Mouse (Mus musculus) testis, adult 2 months (tissue): Measurements from ENCODE around the gene Lsm14b. TPM values are rescaled to one million over a fixed set of nuclear protein-coding genes. Genes with fewer than 3 reads are reported as not detected.

ENCODE experiments used
- H3K27ac ChIP-seq: fragments of 200-500 bp; 2 replicates; pipeline ENCODE4 v1.5.1; 2012; ENCODE audit warnings: low read depth, low read length; ENCODE audit not compliant: control insufficient read depth, insufficient read depth
- H3K27me3 ChIP-seq: fragments of 200-500 bp; 2 replicates; pipeline ENCODE4 v1.6.1; 2012; ENCODE audit warnings: mild to moderate bottlenecking, low read length, moderate library complexity; ENCODE audit not compliant: control insufficient read depth, insufficient read depth
- H3K36me3 ChIP-seq: fragments of 200-500 bp; 2 replicates; pipeline ENCODE4 v1.6.1; 2012; ENCODE audit warnings: mild to moderate bottlenecking, low read length; ENCODE audit not compliant: control insufficient read depth, insufficient read depth
- H3K4me1 ChIP-seq: fragments of 200-500 bp; 2 replicates; pipeline ENCODE4 v1.6.1; 2012; ENCODE audit warnings: low read length; ENCODE audit not compliant: control insufficient read depth, insufficient read depth
- H3K4me3 ChIP-seq: fragments of 200-500 bp; 2 replicates; pipeline ENCODE4 v1.5.1; 2012; ENCODE audit warnings: low read depth, mild to moderate bottlenecking, low read length, moderate library complexity, mixed read lengths; ENCODE audit not compliant: control insufficient read depth
- CTCF ChIP-seq: fragments of 200-500 bp; IDR thresholded peaks from 2 replicates; pipeline ENCODE4 v1.5.1; 2012; ENCODE audit warnings: low read depth, mild to moderate bottlenecking, inconsistent platforms, low read length, moderate library complexity; ENCODE audit not compliant: control insufficient read depth, insufficient read depth, insufficient replicate concordance
- POLR2A ChIP-seq: fragments of 200-500 bp; IDR thresholded peaks from 2 replicates; pipeline ENCODE4 v1.6.1; 2012; ENCODE audit warnings: low read depth, mild to moderate bottlenecking, inconsistent platforms, low read length, moderate library complexity; ENCODE audit not compliant: control insufficient read depth
- polyA plus RNA-seq: library from polyadenylated mRNA; depleted of rRNA; stranded (reverse); fragments of >200 nt; gene quantifications from 2 replicates; pipeline ENCODE4 v1.2.3, GENCODE M21; 2012

The Lsm14b gene
- polyA plus RNA-seq, 1 experiment: 33.7 TPM

DNA sequence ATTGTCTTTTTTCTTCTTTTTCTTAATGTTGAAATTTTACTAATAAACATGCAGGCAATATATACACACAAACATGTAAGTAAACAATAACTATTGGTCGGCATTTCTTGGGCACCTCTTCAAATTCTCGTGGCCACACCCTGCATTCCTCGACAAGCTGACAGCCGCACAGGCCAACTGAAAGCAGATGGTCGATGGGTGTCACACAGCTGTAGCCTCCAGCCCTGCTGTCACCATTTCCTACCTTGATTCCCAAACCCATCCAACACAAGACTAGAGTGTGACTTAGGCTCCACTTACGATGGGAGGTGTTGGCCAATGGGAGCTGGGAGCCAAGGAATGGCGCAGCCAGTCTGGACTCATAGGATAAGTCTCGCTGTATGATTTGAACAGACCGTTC lies 23.2 kb upstream of the Lsm14b start:
- H3K27me3 ChIP-seq: no peaks in the 10 kb centered on the region
- no peak overlapping the region for H3K4me3 ChIP-seq
- H3K4me1 ChIP-seq: no peaks in the 10 kb centered on the region
- TF ChIP-seq POLR2A: no peak
- no peak for TF ChIP-seq CTCF
- no peak overlapping the region for H3K27ac ChIP-seq
- H3K36me3 ChIP-seq: no peaks in the 10 kb centered on the region

DNA sequence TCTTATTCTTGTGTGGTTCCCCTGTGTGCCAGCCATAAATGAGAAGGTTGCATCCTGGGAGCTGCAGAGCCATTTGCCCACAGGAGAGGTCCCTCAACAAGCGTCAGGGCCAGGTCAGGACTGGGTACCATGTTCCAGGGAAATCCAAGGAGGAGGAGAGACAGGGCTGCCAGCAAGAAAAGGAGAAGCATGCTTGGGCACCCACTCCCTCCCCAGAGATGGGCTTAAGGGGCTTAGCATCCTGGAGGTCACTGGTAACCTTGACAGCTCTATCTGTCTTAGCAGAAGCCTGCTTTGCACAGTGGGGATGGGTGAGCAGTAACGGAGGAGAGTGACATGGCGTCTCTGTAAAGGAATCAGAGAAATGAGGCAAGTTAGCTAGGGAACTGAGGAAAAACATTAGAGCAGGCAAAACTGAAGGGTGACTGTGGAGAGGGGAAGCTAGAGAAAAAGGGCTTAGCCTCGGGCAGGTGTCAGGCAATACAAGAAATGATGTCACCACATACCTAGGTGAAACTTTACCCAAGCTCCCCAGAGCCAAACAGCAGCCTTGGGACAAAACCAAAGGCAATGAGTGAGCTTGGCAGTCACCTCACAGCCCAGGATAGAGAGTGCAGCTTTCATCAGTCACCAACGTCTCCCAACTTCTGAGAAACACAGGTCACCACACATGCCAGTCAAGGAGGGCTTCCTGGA lies 19.0 kb upstream of the Lsm14b start:
- Histone ChIP-seq H3K36me3 (no peaks in the 10 kb centered on the region), H3K4me3 (no peak overlapping the region), H3K27ac (no peak overlapping the region), H3K4me1 (no peaks in the 10 kb centered on the region; the same call in 1 of the 2 replicates), H3K27me3 (no peaks in the 10 kb centered on the region)
- TF ChIP-seq POLR2A: no peak
- no peak for TF ChIP-seq CTCF

DNA sequence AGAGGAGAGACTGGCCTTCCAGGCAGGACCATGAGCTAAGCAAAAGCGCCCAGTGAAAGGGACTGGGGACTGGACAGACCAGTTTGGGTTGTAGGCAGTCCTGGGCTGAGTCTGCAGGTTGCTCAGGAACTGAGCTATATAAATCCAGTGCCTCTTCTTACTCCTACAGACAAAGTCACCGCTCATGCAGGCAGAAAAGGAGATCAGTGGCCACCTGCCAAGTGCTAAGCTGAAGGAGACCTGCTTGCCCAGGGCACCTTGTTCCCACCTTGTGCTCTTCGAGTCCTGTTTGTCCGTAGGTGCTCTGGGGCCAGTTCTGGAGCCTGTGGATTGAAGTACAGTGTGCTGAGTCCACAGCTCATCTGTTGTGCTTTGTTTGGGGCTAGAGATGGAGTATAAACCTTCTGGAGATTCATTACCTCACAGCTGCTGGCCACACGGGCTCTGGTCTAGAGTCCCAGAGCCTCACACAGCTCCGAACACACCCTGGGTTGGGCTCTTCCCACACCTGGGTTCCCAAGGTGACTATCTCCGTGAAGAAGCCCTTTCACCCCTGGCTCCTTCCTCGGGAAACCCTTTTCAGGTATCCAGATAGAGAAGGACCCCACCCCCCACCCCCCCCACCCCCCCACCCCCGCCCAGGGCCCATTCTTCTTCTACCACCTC lies 18.3 kb upstream of the Lsm14b start:
- Histone ChIP-seq H3K36me3 (no peaks in the 10 kb centered on the region), H3K4me3 (no peak overlapping the region), H3K4me1 (no peaks in the 10 kb centered on the region; the same call in 1 of the 2 replicates), H3K27me3 (no peaks in the 10 kb centered on the region), H3K27ac (no peak overlapping the region)
- no peak for TF ChIP-seq POLR2A
- no peak for TF ChIP-seq CTCF

DNA sequence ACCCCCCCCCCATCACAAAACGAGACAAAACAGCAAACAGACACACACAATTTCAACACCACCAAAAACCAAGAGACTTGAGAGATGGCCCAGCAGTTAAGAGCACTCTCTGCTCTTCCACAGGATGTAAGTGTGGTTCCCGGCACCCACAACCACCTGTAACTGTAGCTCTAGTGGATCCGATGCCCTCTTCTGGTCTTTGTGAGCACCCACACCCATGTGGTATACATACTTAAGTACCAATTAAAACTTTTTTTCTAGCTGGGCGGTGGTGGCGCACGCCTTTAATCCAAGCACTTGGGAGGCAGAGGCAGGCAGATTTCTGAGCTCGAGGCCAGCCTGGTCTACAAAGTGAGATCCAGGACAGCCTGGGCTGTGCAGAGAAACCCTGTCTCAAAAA lies 14.1 kb upstream of the Lsm14b start:
- no peak for TF ChIP-seq POLR2A
- no peak for TF ChIP-seq CTCF
- no peak overlapping the region for H3K27ac ChIP-seq
- no peaks in the 10 kb centered on the region for H3K27me3 ChIP-seq
- H3K36me3 ChIP-seq: no peaks in the 10 kb centered on the region
- H3K4me1 ChIP-seq: peaks cover 4% of the 10 kb centered on the region; the same call in 1 of the 2 replicates
- H3K4me3 ChIP-seq: no peak overlapping the region

DNA sequence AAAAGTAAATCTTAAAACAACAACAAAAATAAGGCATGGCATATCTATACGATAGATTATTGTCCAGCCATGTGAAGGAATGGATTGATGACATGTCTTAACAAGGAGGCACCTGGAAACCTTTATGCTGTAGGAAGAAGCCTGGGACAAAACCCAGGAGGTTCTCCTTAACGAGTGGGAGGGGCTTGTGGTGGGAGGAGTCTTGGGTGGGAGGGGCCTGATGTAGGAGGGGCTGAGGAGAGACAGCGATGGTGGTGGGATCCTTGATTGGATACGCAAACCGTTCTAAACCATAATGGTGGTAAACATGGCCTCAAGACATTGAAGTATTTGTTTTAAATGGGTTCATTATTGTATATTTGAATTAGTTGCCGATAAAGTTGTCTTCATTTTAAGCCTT lies 13.4 kb upstream of the Lsm14b start:
- Histone ChIP-seq H3K27ac (no peak overlapping the region), H3K27me3 (no peaks in the 10 kb centered on the region), H3K4me3 (peak overlapping the region; percentile 38; the same call in 1 of the 2 replicates), H3K4me1 (peaks cover 4% of the 10 kb centered on the region; the same call in 1 of the 2 replicates), H3K36me3 (no peaks in the 10 kb centered on the region)
- TF ChIP-seq POLR2A (no peak), CTCF (no peak)

DNA sequence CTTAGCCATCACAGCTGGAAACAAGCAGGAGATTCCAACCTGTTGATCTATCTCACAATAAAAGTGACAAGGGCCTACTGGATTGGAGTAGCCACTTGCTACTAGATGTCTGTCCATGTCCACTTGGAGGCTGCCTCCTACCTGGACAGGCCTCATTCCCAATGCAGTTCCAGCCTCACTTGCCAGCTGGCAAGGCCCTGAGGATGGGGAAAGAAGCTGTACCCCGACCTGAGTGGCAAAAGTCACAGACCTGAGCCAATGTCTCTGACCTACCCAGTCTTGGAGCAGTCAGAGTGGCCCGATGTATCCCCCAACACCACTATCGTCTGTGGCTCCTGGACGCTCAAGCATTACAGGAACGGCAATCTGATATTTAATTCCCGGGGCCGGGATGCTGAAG lies 11.1 kb upstream of the Lsm14b start:
- Histone ChIP-seq H3K27me3 (no peaks in the 10 kb centered on the region), H3K4me3 (no peak overlapping the region), H3K27ac (no peak overlapping the region), H3K4me1 (peaks cover 4% of the 10 kb centered on the region; the same call in 1 of the 2 replicates), H3K36me3 (no peaks in the 10 kb centered on the region)
- TF ChIP-seq POLR2A (no peak), CTCF (no peak)

DNA sequence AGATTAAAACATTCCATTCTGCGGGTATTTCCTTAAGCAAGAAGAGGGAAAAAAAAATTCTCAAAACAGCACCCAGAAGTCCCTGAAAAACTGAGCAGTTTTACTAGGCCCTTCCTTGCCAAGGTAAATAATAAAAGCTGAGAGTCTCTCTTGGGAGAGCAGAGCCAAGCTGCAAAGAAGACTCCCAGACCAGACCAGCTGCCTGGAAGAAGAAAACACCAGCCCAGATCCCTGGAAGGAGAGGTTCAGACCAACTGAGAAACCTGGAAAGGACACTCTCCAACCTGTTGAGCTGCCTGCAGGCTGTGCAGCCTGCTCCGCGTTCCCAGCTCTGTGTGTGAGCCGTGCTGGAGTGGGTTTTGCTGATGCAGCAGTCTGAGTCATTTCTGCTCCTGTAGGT lies 7.2 kb upstream of the Lsm14b start:
- no peaks in the 10 kb centered on the region for H3K27me3 ChIP-seq
- H3K36me3 ChIP-seq: no peaks in the 10 kb centered on the region
- H3K27ac ChIP-seq: no peak overlapping the region
- no peak overlapping the region for H3K4me3 ChIP-seq
- TF ChIP-seq CTCF (no peak), POLR2A (no peak)
- H3K4me1 ChIP-seq: peaks cover 13% of the 10 kb centered on the region

DNA sequence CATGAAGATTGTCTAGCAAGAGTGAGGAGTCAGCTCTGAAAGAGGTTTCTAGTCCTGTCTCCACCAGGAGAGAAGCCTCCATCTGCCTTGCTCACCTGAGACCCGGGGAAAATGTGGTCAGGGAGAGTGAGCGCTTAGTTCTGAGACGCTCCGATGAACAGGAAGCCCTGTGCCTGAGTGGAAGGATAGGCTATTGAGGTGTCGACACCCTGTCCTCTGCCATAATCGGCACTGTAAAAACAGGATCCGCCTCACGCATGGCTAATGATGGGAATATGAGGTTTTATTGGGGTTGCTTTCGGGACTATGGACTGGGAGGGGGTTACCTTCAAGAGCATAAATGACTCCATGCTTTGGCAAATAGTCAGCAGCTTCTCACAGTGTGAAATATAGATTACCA lies 6.2 kb upstream of the Lsm14b start:
- Histone ChIP-seq H3K27me3 (no peaks in the 10 kb centered on the region), H3K27ac (no peak overlapping the region), H3K4me3 (no peak overlapping the region), H3K36me3 (no peaks in the 10 kb centered on the region), H3K4me1 (peaks cover 13% of the 10 kb centered on the region)
- TF ChIP-seq POLR2A (no peak), CTCF (no peak)
